Mouse (Mus musculus) erythroblast, adult 5-6 weeks (primary cell): ENCODE results near the gene Atxn2l. TPM values are rescaled to one million over a fixed set of nuclear protein-coding genes. Genes with fewer than 3 reads are reported as not detected.

Experiments
- ATAC-seq: replicated peaks from 2 replicates; pipeline ENCODE4 v1.8.0; 2016; ENCODE audit warnings: moderate number of reproducible peaks, mild to moderate bottlenecking, moderate TSS enrichment, inconsistent platforms; ENCODE audit not compliant: poor library complexity, low FRiP score, severe bottlenecking
- total RNA-seq, 2 experiments: library from RNA; stranded (forward) in 1 of 2; stranded (reverse) in 1 of 2; fragments of 150-400 nt in 1 of 2; fragments of 200-764, 138-1000 nt in 1 of 2; gene quantifications; 2 replicates each; pipeline versions ENCODE4 v1.2.3 to v1.2.4; 2015 to 2017; ENCODE audit warnings: low replicate concordance in 2 of 2

Atxn2l gene
- total RNA-seq, 2 experiments from 2014 or later: 28.8 to 35.2 TPM

- no peak for ATAC-seq
Measured at GRCm38 (mm10) chr7:126494120-126494519, 9.1 kb downstream of the Atxn2l start.

GRCm38 (mm10) chr7:126491973-126492372, 11.3 kb downstream of the Atxn2l start:
- ATAC-seq: no peak

GRCm38 (mm10) chr7:126491005-126491404, 12.2 kb downstream of the Atxn2l start:
- ATAC-seq: no peak

- ATAC-seq: peak; percentile 18; the same call in 1 of the 2 replicates
Measured at GRCm38 (mm10) chr7:126487617-126488385, 15.4 kb downstream of the Atxn2l start.

GRCm38 (mm10) chr7:126487052-126487483, 16.2 kb downstream of the Atxn2l start, which contains the start of gene Tufm:
Tufm (plus strand) TSS chr7:126487361.
- peak; percentile 72 for ATAC-seq

GRCm38 (mm10) chr7:126482392-126482871, 20.8 kb downstream of the Atxn2l start:
- peak; percentile 71 for ATAC-seq

- ATAC-seq: 0 out of 2 replicates have a peak, but pooled peaks have one; percentile 56
Measured at GRCm38 (mm10) chr7:126481699-126482098, 21.5 kb downstream of the Atxn2l start.

- peak; percentile 88 for ATAC-seq
Measured at GRCm38 (mm10) chr7:126474993-126475581, 28.1 kb downstream of the Atxn2l start, which contains the start of gene Sh2b1. Sh2b1 (minus strand) TSS chr7:126475424.

- no peak for ATAC-seq
Measured at GRCm38 (mm10) chr7:126474486-126474955, 28.7 kb downstream of the Atxn2l start.

- ATAC-seq: no peak
Measured at GRCm38 (mm10) chr7:126473470-126474086, 29.7 kb downstream of the Atxn2l start.

- ATAC-seq: no peak
Measured at GRCm38 (mm10) chr7:126472713-126473112, 30.5 kb downstream of the Atxn2l start.

- no peak for ATAC-seq
Measured at GRCm38 (mm10) chr7:126472306-126472705, 30.9 kb downstream of the Atxn2l start.

GRCm38 (mm10) chr7:126471853-126472252, 31.4 kb downstream of the Atxn2l start:
- no peak for ATAC-seq

GRCm38 (mm10) chr7:126471361-126471760, 31.9 kb downstream of the Atxn2l start:
- ATAC-seq: no peak

- no peak for ATAC-seq
Measured at GRCm38 (mm10) chr7:126470077-126470476, 33.2 kb downstream of the Atxn2l start.

GRCm38 (mm10) chr7:126467834-126468627, 35.2 kb downstream of the Atxn2l start:
- no peak for ATAC-seq

- peak; percentile 75 for ATAC-seq
Measured at GRCm38 (mm10) chr7:126467271-126467670, 36.0 kb downstream of the Atxn2l start.

- ATAC-seq: no peak
Measured at GRCm38 (mm10) chr7:126466707-126467106, 36.5 kb downstream of the Atxn2l start.

GRCm38 (mm10) chr7:126466116-126466515, 37.1 kb downstream of the Atxn2l start:
- no peak for ATAC-seq
